Mouse (Mus musculus) activated CD4-positive, CD25-positive, alpha-beta regulatory T cell (primary cell): ENCODE measurements around the gene Spata22. TPM values are rescaled to one million over a fixed set of nuclear protein-coding genes. Genes with fewer than 3 reads are reported as not detected.

Experiments
- polyA plus RNA-seq, 2 experiments: library from polyadenylated mRNA; unstranded; fragments of 100-300 nt; shearing (Covaris generic); gene quantifications; one replicate each; pipeline ENCODE4 v1.2.1; 2017

The Spata22 gene
- not detected for polyA plus RNA-seq

DNA sequence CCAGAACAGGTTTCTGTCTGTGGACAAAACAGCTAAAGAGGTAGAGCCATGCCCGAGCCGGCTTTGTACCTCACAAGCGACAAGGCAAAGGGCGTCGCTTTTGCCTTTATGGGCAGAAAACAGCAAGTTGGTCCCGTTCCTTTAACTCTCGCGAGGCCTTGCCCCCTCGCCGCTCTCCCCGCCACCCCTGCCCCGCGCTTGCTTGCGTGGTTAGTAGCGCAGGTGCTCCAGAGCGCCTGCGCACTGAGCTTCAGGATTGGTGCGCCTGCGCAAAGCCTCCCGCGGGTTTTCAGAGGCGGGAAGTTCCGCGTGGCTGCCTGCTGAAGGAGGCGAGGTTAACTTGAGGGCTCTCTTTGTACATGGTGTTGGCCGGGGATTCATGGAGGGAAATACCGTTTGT is at the start of gene Spata22, which contains the start of the genes Aspa and Gm49340:
TSS of gene Spata22 (plus strand) at position 300 of the 400 bp plus-strand sequence.
TSS of gene Aspa (minus strand) at position 155 of the 400 bp plus-strand sequence.
TSS of gene Gm49340 (plus strand) at position 300 of the 400 bp plus-strand sequence.

GRCm38 (mm10) chr11:73350483-73350882 is 20.9 kb downstream of the Spata22 start, which contains the start of gene Olfr20:
TSS of gene Olfr20 (plus strand) at chr11:73350783.

DNA sequence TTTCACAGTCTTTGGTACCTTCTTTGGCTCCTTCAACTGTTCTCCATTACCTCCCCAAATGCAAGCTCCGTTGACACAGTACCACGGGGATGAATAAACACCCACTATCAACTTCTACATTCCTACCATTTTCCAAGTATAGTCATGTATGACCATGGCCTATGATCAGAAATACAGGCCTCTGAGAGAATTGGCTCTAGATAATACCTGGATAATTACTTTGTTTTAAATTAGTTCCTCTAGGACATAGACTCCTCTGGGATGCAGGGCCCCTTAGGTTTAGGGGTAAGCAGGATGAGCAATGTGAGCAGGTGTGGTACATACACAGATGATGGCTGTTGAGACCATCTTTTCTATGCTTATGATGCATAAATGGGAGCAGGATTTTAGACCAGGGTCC is 41.4 kb downstream of the Spata22 start, which contains the start of gene Olfr376:
TSS of gene Olfr376 (plus strand) at position 301 of the 400 bp plus-strand sequence.

Other genes starting within 250 kb of the Spata22 start
- 100 to 1,000 TPM in 1 of 2 experiments, 10 to 100 TPM in 1; 37.2 to 255 TPM for gene Itgae, start 239.2 kb upstream of the Spata22 start, polyA plus RNA-seq
- gene Haspin, start 191.4 kb upstream of the Spata22 start, polyA plus RNA-seq: 10 to 100 TPM; 14.4 to 20.1 TPM
- gene P2rx5, start 169.3 kb upstream of the Spata22 start, polyA plus RNA-seq: under 1 TPM; 0.19 to 0.61 TPM
- gene Emc6, start 152.7 kb upstream of the Spata22 start, polyA plus RNA-seq: 100 to 1,000 TPM in 1 of 2 experiments, 10 to 100 TPM in 1; 60.0 to 102 TPM
- gene Tax1bp3, start 152.7 kb upstream of the Spata22 start, polyA plus RNA-seq: 10 to 100 TPM; 29.9 to 32.4 TPM
- gene Ctns, start 130.7 kb upstream of the Spata22 start, polyA plus RNA-seq: 10 to 100 TPM; 11.4 to 11.7 TPM
- gene Shpk, start 130.3 kb upstream of the Spata22 start, polyA plus RNA-seq: 1 to 10 TPM; 6.0 to 7.6 TPM
- not detected for gene Trpv1, start 95.4 kb upstream of the Spata22 start, polyA plus RNA-seq
- under 1 TPM in 1 of 2 experiments, not detected in 1; 0.05 TPM for gene Trpv3, start 62.4 kb upstream of the Spata22 start, polyA plus RNA-seq
- gene Aspa, start 145 bp upstream of the Spata22 start, polyA plus RNA-seq: under 1 TPM in 1 of 2 experiments, not detected in 1; 0.16 TPM
- gene Gm49340, start within 50 bp of the Spata22 start, polyA plus RNA-seq: not detected
- gene Olfr20, start 21.0 kb downstream of the Spata22 start, polyA plus RNA-seq: under 1 TPM in 1 of 2 experiments, not detected in 1; 0.07 TPM
- gene Olfr376, start 41.5 kb downstream of the Spata22 start, polyA plus RNA-seq: not detected
- not detected for gene Olfr1, start 69.9 kb downstream of the Spata22 start, polyA plus RNA-seq
- gene Olfr378, start 98.7 kb downstream of the Spata22 start, polyA plus RNA-seq: not detected
- gene Olfr380, start 127.8 kb downstream of the Spata22 start, polyA plus RNA-seq: under 1 TPM in 1 of 2 experiments, not detected in 1; 0.10 TPM
- not detected for gene Olfr381, start 161.9 kb downstream of the Spata22 start, polyA plus RNA-seq
- not detected for gene Olfr382, start 187.5 kb downstream of the Spata22 start, polyA plus RNA-seq